Mouse (Mus musculus): Measurements from ENCODE around the gene Gpr27.

DNA sequence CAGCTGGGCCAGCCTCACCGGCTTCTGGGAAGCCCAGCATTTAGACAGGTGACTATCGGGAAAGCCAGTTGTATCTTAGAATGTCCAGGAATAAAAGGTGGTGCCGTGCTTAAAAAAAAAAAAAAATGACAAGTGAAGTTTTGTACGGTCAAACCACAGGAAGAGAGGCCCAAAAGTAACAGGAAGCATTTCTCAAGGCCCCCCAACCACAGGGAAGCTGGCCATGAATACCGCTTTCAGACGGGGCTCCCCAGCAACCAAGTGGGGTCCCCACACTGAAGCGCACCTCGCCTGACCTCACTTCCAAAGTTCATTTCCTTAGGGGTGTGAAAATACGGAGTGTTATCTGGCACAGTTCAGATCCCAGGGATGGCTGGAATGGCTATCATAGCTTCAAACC, 28.6 kb downstream of the Gpr27 start:
- no peak for TF ChIP-seq POLR2A (IDR thresholded peaks at IDR 0.05; ENCODE audit: low read depth, low read length)
- TF ChIP-seq CTCF (conservative IDR thresholded peaks at IDR 0.05; ENCODE audit: insufficient read depth, insufficient read length, low read depth, low read length), result no peak

All from kidney, adult 2 months (tissue).